Mouse (Mus musculus) hindbrain, postnatal 0 days (tissue): ENCODE measurements around the gene Hrg. TPM values are rescaled to one million over a fixed set of nuclear protein-coding genes. Genes with fewer than 3 reads are reported as not detected.

Source experiments
- ATAC-seq: fragments of 200-750 bp; cut with Nextera tagmentation; 2 replicates; pipeline ENCODE4 v1.8.0; 2017; ENCODE audit warnings: mild to moderate bottlenecking, moderate TSS enrichment, moderate library complexity
- DNase-seq: peaks from one replicate; pipeline ENCODE4 v3.0.0-alpha.2; 2015; ENCODE audit warnings: low spot score
- H3K27ac ChIP-seq: fragments of 300-500 bp; sonication (generic); 2 replicates; pipeline ENCODE4 v1.5.1; 2014; ENCODE audit warnings: mild to moderate bottlenecking
- H3K27me3 ChIP-seq: fragments of 300-500 bp; sonication (generic); 2 replicates; pipeline ENCODE4 v1.6.1; 2014; ENCODE audit warnings: low read length, mixed read lengths; ENCODE audit not compliant: insufficient read depth
- H3K36me3 ChIP-seq: fragments of 300-500 bp; sonication (generic); 2 replicates; pipeline ENCODE4 v1.6.1; 2014; ENCODE audit warnings: low read length, mixed read lengths; ENCODE audit not compliant: insufficient read depth
- H3K4me1 ChIP-seq: fragments of 300-500 bp; sonication (generic); 2 replicates; pipeline ENCODE4 v1.6.1; 2014; ENCODE audit warnings: antibody characterized with exemption, low read length, mixed read lengths; ENCODE audit not compliant: insufficient read depth
- H3K4me2 ChIP-seq: fragments of 300-500 bp; sonication (generic); 2 replicates; pipeline ENCODE4 v1.6.1; 2014; ENCODE audit warnings: low read depth, mild to moderate bottlenecking, low read length, moderate library complexity, mixed read lengths
- H3K4me3 ChIP-seq: fragments of 300-500 bp; sonication (generic); 2 replicates; pipeline ENCODE4 v1.5.1; 2014; ENCODE audit warnings: low read length
- H3K9ac ChIP-seq: fragments of 300-500 bp; sonication (generic); replicated peaks from 2 replicates; pipeline ENCODE4 v1.6.1; 2014; ENCODE audit warnings: mild to moderate bottlenecking, low read length, moderate library complexity, mixed read lengths
- H3K9me3 ChIP-seq: fragments of 300-500 bp; sonication (generic); 2 replicates; pipeline ENCODE4 v1.6.1; 2016; ENCODE audit warnings: low read length, mixed read lengths
- CTCF ChIP-seq: IDR thresholded peaks from 2 replicates; pipeline ENCODE4 v1.5.1; 2016; ENCODE audit warnings: antibody characterized with exemption, control low read depth, low read depth
- WGBS: fragments of 180-500 bp; shearing (Covaris S2); extraction: QIAGEN DNeasy Blood & Tissue Kit; methylation state at CpG from one replicate; pipeline ENCODE4 v1.1.7; 2014; 5-methylcytosine and 5-hydroxymethylcytosine counted together
- polyA plus RNA-seq: library from polyadenylated mRNA; unstranded; fragments of >200 nt; fragmentation: Nextera tagmentation; extraction: Ambion mirVana; gene quantifications from 2 replicates; pipeline ENCODE4 v1.2.1, GENCODE M21; 2015
- total RNA-seq: library from RNA; depleted of rRNA; stranded (reverse); fragments of >200 nt; gene quantifications from 2 replicates; pipeline ENCODE4 v1.2.3, GENCODE M21; 2014; rRNA removed

Gene Hrg
- not detected in 2 replicates for total RNA-seq
- polyA plus RNA-seq: not detected in 2 replicates

- Histone ChIP-seq H3K27ac (no peak within 1 kb of the TSS), H3K9ac (no peak within 1 kb of the TSS), H3K27me3 (no peaks in the 10 kb centered on the region), H3K4me1 (no peaks in the 10 kb centered on the region), H3K9me3 (no peaks in the 10 kb centered on the region), H3K4me3 (no peak within 1 kb of the TSS), H3K4me2 (no peak within 1 kb of the TSS), H3K36me3 (no peaks in the 10 kb centered on the region)
- ATAC-seq: no peak
- no peak for TF ChIP-seq CTCF
- 92% methylated on average over 6 of the region's 6 CpGs for WGBS
- no peak for DNase-seq
Measured at GRCm38 (mm10) chr16:22950840-22951395, at the start of gene Hrg. Gene Hrg (plus strand): TSS chr16:22951072.

- Histone ChIP-seq H3K4me2 (no peak overlapping the region), H3K4me3 (no peak overlapping the region), H3K9me3 (no peaks in the 10 kb centered on the region), H3K27ac (no peak overlapping the region), H3K4me1 (no peaks in the 10 kb centered on the region), H3K36me3 (no peaks in the 10 kb centered on the region), H3K27me3 (no peaks in the 10 kb centered on the region), H3K9ac (no peak overlapping the region)
- DNase-seq (no peak), ATAC-seq (no peak)
- 78% methylated on average over 3 of the region's 3 CpGs for WGBS
- TF ChIP-seq CTCF: no peak
Measured at GRCm38 (mm10) chr16:22901326-22901725, 49.5 kb upstream of the Hrg start.

- H3K27me3 ChIP-seq: no peaks in the 10 kb centered on the region
- ATAC-seq (no peak), DNase-seq (no peak)
- no peaks in the 10 kb centered on the region for H3K36me3 ChIP-seq
- 88% methylated on average over 6 of the region's 6 CpGs for WGBS
- H3K4me3 ChIP-seq: no peak overlapping the region
- no peak for TF ChIP-seq CTCF
- H3K27ac ChIP-seq: no peak overlapping the region
- H3K9ac ChIP-seq: no peak overlapping the region
- H3K4me2 ChIP-seq: no peak overlapping the region
- no peaks in the 10 kb centered on the region for H3K9me3 ChIP-seq
- H3K4me1 ChIP-seq: no peaks in the 10 kb centered on the region
Measured at GRCm38 (mm10) chr16:22909290-22909689, 41.6 kb upstream of the Hrg start.

- WGBS: 74% methylated on average over 3 of the region's 3 CpGs
- H3K27ac ChIP-seq: no peak overlapping the region
- DNase-seq (no peak), ATAC-seq (no peak)
- H3K9ac ChIP-seq: no peak overlapping the region
- H3K9me3 ChIP-seq: no peaks in the 10 kb centered on the region
- H3K4me3 ChIP-seq: no peak overlapping the region
- no peaks in the 10 kb centered on the region for H3K4me1 ChIP-seq
- TF ChIP-seq CTCF: no peak
- no peaks in the 10 kb centered on the region for H3K27me3 ChIP-seq
- H3K36me3 ChIP-seq: no peaks in the 10 kb centered on the region
- no peak overlapping the region for H3K4me2 ChIP-seq
Measured at GRCm38 (mm10) chr16:22911986-22912385, 38.9 kb upstream of the Hrg start.

- Histone ChIP-seq H3K27ac (no peak overlapping the region), H3K9me3 (no peaks in the 10 kb centered on the region), H3K36me3 (no peaks in the 10 kb centered on the region), H3K9ac (no peak overlapping the region), H3K4me3 (no peak overlapping the region), H3K4me1 (no peaks in the 10 kb centered on the region), H3K4me2 (no peak overlapping the region), H3K27me3 (no peaks in the 10 kb centered on the region)
- 75% methylated on average over 6 of the region's 6 CpGs for WGBS
- DNase-seq (no peak), ATAC-seq (no peak)
- TF ChIP-seq CTCF: no peak
Measured at GRCm38 (mm10) chr16:22912886-22913285, 38.0 kb upstream of the Hrg start.

GRCm38 (mm10) chr16:22914276-22914675 lies 36.6 kb upstream of the Hrg start:
- Histone ChIP-seq H3K36me3 (no peaks in the 10 kb centered on the region), H3K27ac (no peak overlapping the region), H3K9me3 (no peaks in the 10 kb centered on the region), H3K4me2 (no peak overlapping the region), H3K4me3 (no peak overlapping the region), H3K9ac (no peak overlapping the region), H3K4me1 (no peaks in the 10 kb centered on the region), H3K27me3 (no peaks in the 10 kb centered on the region)
- ATAC-seq (no peak), DNase-seq (no peak)
- no peak for TF ChIP-seq CTCF

- WGBS: 93% methylated on average over 5 of the region's 5 CpGs
- no peak within 1 kb of the TSS for H3K4me3 ChIP-seq
- H3K9ac ChIP-seq: no peak within 1 kb of the TSS
- no peaks in the 10 kb centered on the region for H3K4me1 ChIP-seq
- no peak for TF ChIP-seq CTCF
- H3K27ac ChIP-seq: no peak within 1 kb of the TSS
- DNase-seq: no peak
- no peaks in the 10 kb centered on the region for H3K27me3 ChIP-seq
- H3K9me3 ChIP-seq: no peaks in the 10 kb centered on the region
- no peak for ATAC-seq
- H3K36me3 ChIP-seq: no peaks in the 10 kb centered on the region
- no peak within 1 kb of the TSS for H3K4me2 ChIP-seq
Measured at GRCm38 (mm10) chr16:22918034-22918433, 32.8 kb upstream of the Hrg start, which contains the start of gene Fetub. Gene Fetub (plus strand): TSS chr16:22918334.
